Mouse (Mus musculus): Measurements from ENCODE around the gene Dpysl4.

Gene Dpysl4

DNA sequence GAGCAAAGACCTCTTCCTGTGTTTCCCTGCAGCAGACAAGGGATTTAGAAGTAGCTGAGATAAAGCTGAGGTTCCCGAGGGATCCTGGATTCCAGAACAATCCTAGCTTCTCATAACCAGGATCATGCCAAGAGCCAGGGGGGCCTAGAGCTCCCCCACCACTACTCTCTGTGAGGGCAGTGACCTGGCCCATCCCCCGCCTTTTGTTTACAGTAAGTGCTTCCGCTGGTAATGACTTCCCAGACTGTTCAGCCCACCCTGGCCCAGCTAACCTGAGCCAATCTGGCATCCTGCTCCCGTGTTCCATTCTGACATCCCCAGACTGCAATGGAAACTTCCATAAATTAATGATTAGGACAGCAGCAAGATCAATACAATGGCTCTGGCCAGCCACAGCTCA lies 61.6 kb downstream of the Dpysl4 start:
- in situ Hi-C loops (cut with MboI; ENCODE audit: low sequenced_read_pairs), result no loop called here

DNA sequence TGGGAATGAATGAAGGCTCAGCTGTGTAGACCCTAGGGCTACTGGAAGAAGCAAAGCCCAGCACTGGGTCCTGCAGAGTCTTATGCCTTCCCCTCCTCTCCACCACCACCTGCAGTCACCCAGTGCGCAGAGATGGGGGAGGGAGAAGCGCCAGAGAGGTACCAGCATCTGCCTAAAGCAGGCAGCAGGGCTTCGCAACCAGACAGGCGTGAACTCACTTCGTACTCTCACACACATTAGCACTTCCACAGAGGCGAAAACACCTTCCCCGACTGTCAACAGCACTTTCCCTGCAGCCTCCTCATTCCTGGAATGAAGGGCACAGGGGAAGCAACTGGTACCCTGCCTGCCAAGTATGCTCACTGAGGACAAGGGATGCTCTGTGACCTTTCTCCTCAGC lies 63.6 kb downstream of the Dpysl4 start:
- in situ Hi-C loops (cut with MboI; ENCODE audit: low sequenced_read_pairs), result no loop called here

DNA sequence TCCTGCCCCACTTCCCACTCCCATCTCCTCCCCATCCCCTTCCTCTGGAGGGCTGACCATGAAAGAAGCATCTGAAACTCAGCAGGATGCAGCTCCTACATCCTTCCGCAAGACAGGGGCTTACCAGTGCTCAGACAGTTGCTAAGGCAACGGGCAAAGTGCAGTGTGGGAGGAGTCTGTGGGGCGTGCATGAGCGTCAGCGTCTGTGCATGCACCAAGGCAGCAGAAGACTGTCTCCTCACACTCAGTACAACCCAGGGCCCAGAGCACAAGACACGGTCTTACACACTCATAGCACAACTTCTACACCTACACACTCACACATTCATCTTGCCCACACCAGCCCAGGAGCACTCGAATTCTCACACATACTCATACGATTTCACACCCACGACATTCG lies 65.3 kb downstream of the Dpysl4 start:
- in situ Hi-C loops (cut with MboI; ENCODE audit: low sequenced_read_pairs), result no loop called here

Measured in CH12F3 (cell line).